Mouse (Mus musculus) forebrain, embryonic 10.5 days (tissue): ENCODE measurements around the gene Nxpe3. TPM values are rescaled to one million over a fixed set of nuclear protein-coding genes. Genes with fewer than 3 reads are reported as not detected.

Source experiments
- DNase-seq: peaks from one replicate; pipeline ENCODE4 v3.0.0-alpha.2; 2017; ENCODE audit warnings: low spot score; ENCODE audit errors: extremely low spot score
- H3K27ac ChIP-seq: fragments of 300-500 bp; sonication (generic); 2 replicates; pipeline ENCODE4 v1.5.1; 2016; ENCODE audit warnings: mild to moderate bottlenecking
- H3K27me3 ChIP-seq: fragments of 300-500 bp; sonication (generic); 2 replicates; pipeline ENCODE4 v1.6.1; 2016; ENCODE audit warnings: mild to moderate bottlenecking; ENCODE audit not compliant: poor library complexity, severe bottlenecking
- H3K36me3 ChIP-seq: fragments of 300-500 bp; sonication (generic); replicated peaks from 2 replicates; pipeline ENCODE4 v1.6.1; 2016; ENCODE audit warnings: mild to moderate bottlenecking, moderate library complexity
- H3K4me1 ChIP-seq: fragments of 300-500 bp; sonication (generic); 2 replicates; pipeline ENCODE4 v1.6.1; 2016
- H3K4me3 ChIP-seq: fragments of 300-500 bp; sonication (generic); 2 replicates; pipeline ENCODE4 v1.5.1; 2016; ENCODE audit warnings: mild to moderate bottlenecking, moderate library complexity
- H3K9me3 ChIP-seq: fragments of 300-500 bp; sonication (generic); 2 replicates; pipeline ENCODE4 v1.6.1; 2016; ENCODE audit warnings: mild to moderate bottlenecking, moderate library complexity
- whole genome bisulfite sequencing: fragments of 180-500 bp; shearing (Covaris S2); methylation state at CpG from one replicate; pipeline ENCODE4 v1.1.7; 2016; 5-methylcytosine and 5-hydroxymethylcytosine counted together
- polyA plus RNA-seq: library from polyadenylated mRNA; unstranded; fragments of >200 nt; fragmentation: Nextera tagmentation; extraction: Ambion mirVana; gene quantifications from 2 replicates; pipeline ENCODE4 v1.2.1, GENCODE M21; 2016

Gene Nxpe3
- polyA plus RNA-seq, 1 experiment from 2014 or later: 1.1 TPM

- Histone ChIP-seq H3K27me3 (no peaks in the 10 kb centered on the region), H3K4me1 (no peaks in the 10 kb centered on the region), H3K9me3 (no peaks in the 10 kb centered on the region), H3K4me3 (no peak overlapping the region), H3K27ac (no peak overlapping the region), H3K36me3 (peaks cover 45% of the 10 kb centered on the region)
- 94% methylated on average over 9 of the region's 9 CpGs for WGBS
- no peak for DNase-seq
Measured at GRCm38 (mm10) chr16:55809779-55810514, 85.1 kb downstream of the Nxpe3 start.

- Histone ChIP-seq H3K27ac (no peak overlapping the region), H3K27me3 (no peaks in the 10 kb centered on the region), H3K9me3 (no peaks in the 10 kb centered on the region), H3K4me1 (no peaks in the 10 kb centered on the region), H3K36me3 (peaks cover 39% of the 10 kb centered on the region), H3K4me3 (no peak overlapping the region)
- 95% methylated on average over 6 of the region's 6 CpGs for WGBS
- DNase-seq: no peak
Measured at GRCm38 (mm10) chr16:55809345-55809744, 85.7 kb downstream of the Nxpe3 start.

- Histone ChIP-seq H3K27ac (no peak overlapping the region), H3K27me3 (no peaks in the 10 kb centered on the region), H3K9me3 (no peaks in the 10 kb centered on the region), H3K36me3 (peaks cover 21% of the 10 kb centered on the region), H3K4me3 (no peak overlapping the region), H3K4me1 (no peaks in the 10 kb centered on the region)
- DNase-seq: no peak
- 71% methylated on average over 6 of the region's 6 CpGs for WGBS
Measured at GRCm38 (mm10) chr16:55807505-55807932, 87.6 kb downstream of the Nxpe3 start.

GRCm38 (mm10) chr16:55804799-55805198, 90.3 kb downstream of the Nxpe3 start:
- Histone ChIP-seq H3K4me3 (no peak overlapping the region), H3K36me3 (0 out of 2 replicates have a peak, but pooled peaks cover under 1% of the 10 kb centered on the region), H3K9me3 (no peaks in the 10 kb centered on the region), H3K27me3 (no peaks in the 10 kb centered on the region), H3K27ac (no peak overlapping the region), H3K4me1 (no peaks in the 10 kb centered on the region)
- WGBS: 90% methylated on average over 1 of the region's 1 CpGs
- DNase-seq: no peak

GRCm38 (mm10) chr16:55801629-55802028, 93.5 kb downstream of the Nxpe3 start:
- DNase-seq: no peak
- H3K4me3 ChIP-seq: no peak overlapping the region
- WGBS: 93% methylated on average over 1 of the region's 1 CpGs

GRCm38 (mm10) chr16:55798845-55799244, 96.2 kb downstream of the Nxpe3 start:
- Histone ChIP-seq H3K4me3 (no peak overlapping the region), H3K27me3 (no peaks in the 10 kb centered on the region), H3K9me3 (no peaks in the 10 kb centered on the region), H3K4me1 (no peaks in the 10 kb centered on the region), H3K36me3 (no peaks in the 10 kb centered on the region), H3K27ac (no peak overlapping the region)
- WGBS: 93% methylated on average over 7 of the region's 7 CpGs
- no peak for DNase-seq

More at GRCm38 (mm10) chr16:55801629-55802028, 93.5 kb downstream of the Nxpe3 start:
- no peaks in the 10 kb centered on the region for H3K36me3 ChIP-seq
- no peak overlapping the region for H3K27ac ChIP-seq
- H3K9me3 ChIP-seq: no peaks in the 10 kb centered on the region
- no peaks in the 10 kb centered on the region for H3K27me3 ChIP-seq
- no peaks in the 10 kb centered on the region for H3K4me1 ChIP-seq

GRCm38 (mm10) chr16:55790326-55790725, 104.8 kb downstream of the Nxpe3 start:
- 92% methylated on average over 7 of the region's 7 CpGs for WGBS
- DNase-seq: no peak
- H3K36me3 ChIP-seq: no peaks in the 10 kb centered on the region

More at GRCm38 (mm10) chr16:55790326-55790725, 104.8 kb downstream of the Nxpe3 start:
- Histone ChIP-seq H3K27ac (no peak overlapping the region), H3K4me1 (no peaks in the 10 kb centered on the region), H3K27me3 (no peaks in the 10 kb centered on the region), H3K9me3 (no peaks in the 10 kb centered on the region), H3K4me3 (no peak overlapping the region)

Other genes starting within 250 kb of the Nxpe3 start
- 1.4 and 1.8 TPM in 2 replicates for gene Nfkbiz, start 56.4 kb downstream of the Nxpe3 start, polyA plus RNA-seq
- 17.4 and 18.3 TPM in 2 replicates for gene Cep97, start 39.6 kb upstream of the Nxpe3 start, polyA plus RNA-seq
- 761 and 771 TPM in 2 replicates for gene Rpl24, start 71.0 kb upstream of the Nxpe3 start, polyA plus RNA-seq
- gene Zbtb11, start 78.6 kb upstream of the Nxpe3 start, polyA plus RNA-seq: 16.5 and 18.2 TPM in 2 replicates
- 330 and 358 TPM in 2 replicates for gene Pcnp, start 134.5 kb upstream of the Nxpe3 start, polyA plus RNA-seq
- 33.9 and 35.6 TPM in 2 replicates for gene Trmt10c, start 142.5 kb upstream of the Nxpe3 start, polyA plus RNA-seq
- 28.7 and 29.2 TPM in 2 replicates for gene Senp7, start 153.1 kb upstream of the Nxpe3 start, polyA plus RNA-seq